Comparison of ENCODE assay signal across 7 mouse cellular contexts in the genomic region with DNA sequence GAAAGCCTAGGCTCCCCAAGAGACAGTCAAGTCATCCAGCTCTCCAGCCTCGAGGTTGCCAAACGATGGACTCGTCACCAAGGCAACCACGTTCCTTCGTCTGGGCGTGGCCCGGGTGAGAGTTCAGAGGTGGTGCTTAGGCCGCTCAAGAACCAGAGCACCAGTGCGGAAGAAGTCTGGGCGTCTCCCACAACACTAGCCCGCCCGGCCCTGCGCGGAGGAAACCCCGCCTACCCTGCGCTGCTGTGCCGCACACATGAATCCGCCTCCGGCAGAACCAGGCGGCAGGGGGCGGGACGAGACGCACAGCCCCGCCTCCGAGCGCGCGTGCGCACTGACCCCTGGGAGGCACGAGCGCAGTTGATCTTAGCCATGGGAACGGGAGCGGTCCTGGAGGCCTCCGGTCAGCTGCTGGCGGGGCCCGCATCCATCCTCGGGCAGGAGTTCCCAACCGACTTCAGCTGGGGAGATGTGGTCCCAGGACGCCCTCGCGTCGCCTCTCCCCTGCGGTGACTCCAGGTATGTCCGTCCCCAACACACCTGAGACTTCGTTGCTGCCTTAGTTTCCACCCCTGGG. TPM values are rescaled to one million over a fixed set of nuclear protein-coding genes. Genes with fewer than 3 reads are reported as not detected.
DNase-seq lines count a peak whose midpoint lies in the region; ATAC-seq and TF ChIP-seq lines count a peak whose summit lies in the region.

A gene (plus strand): TSS at position 363 of the 577 bp plus-strand sequence.

- H3K27ac ChIP-seq in embryonic facial prominence, embryonic 10.5 days (replicated peaks): peak within 1 kb of the TSS; percentile 87
- H3K27ac ChIP-seq in intestine, postnatal 0 days (ENCODE audit: low read depth, low read length): no peak within 1 kb of the TSS
- peak within 1 kb of the TSS; percentile 54 for H3K27ac ChIP-seq in midbrain, embryonic 12.5 days (replicated peaks)
- no peak within 1 kb of the TSS for H3K27ac ChIP-seq in small intestine, adult 2 months (ENCODE audit: insufficient read depth, low read depth, low read length)

- WGBS in embryonic facial prominence, embryonic 10.5 days: under 1% methylated on average over 45 of the region's 45 CpGs
- under 1% methylated on average over 45 of the region's 45 CpGs for WGBS in intestine, postnatal 0 days
- under 1% methylated on average over 45 of the region's 45 CpGs for WGBS in midbrain, embryonic 12.5 days
- WGBS in small intestine, adult 2 months: under 1% methylated on average over 45 of the region's 45 CpGs

- peak within 1 kb of the TSS; percentile 78 for H3K4me2 ChIP-seq in intestine, postnatal 0 days (replicated peaks; ENCODE audit: low read depth)
- peak within 1 kb of the TSS; percentile 65 for H3K4me2 ChIP-seq in midbrain, embryonic 12.5 days (replicated peaks)

- H3K9me3 ChIP-seq in embryonic facial prominence, embryonic 10.5 days: no peaks in the 10 kb centered on the region
- no peaks in the 10 kb centered on the region for H3K9me3 ChIP-seq in intestine, postnatal 0 days (ENCODE audit: control insufficient read depth)
- no peaks in the 10 kb centered on the region for H3K9me3 ChIP-seq in midbrain, embryonic 12.5 days

- H3K36me3 ChIP-seq in embryonic facial prominence, embryonic 10.5 days (replicated peaks): peaks cover 4% of the 10 kb centered on the region
- no peaks in the 10 kb centered on the region for H3K36me3 ChIP-seq in intestine, postnatal 0 days (ENCODE audit: control insufficient read depth, insufficient read depth)
- H3K36me3 ChIP-seq in midbrain, embryonic 12.5 days: no peaks in the 10 kb centered on the region
- H3K36me3 ChIP-seq in small intestine, adult 2 months (ENCODE audit: control insufficient read depth, insufficient read depth, low read length): no peaks in the 10 kb centered on the region

- peak within 1 kb of the TSS; percentile 43 for H3K9ac ChIP-seq in intestine, postnatal 0 days (ENCODE audit: low read depth, low read length)
- H3K9ac ChIP-seq in midbrain, embryonic 12.5 days (replicated peaks): peak within 1 kb of the TSS; percentile 61

- peak within 1 kb of the TSS; percentile 78 for H3K4me3 ChIP-seq in embryonic facial prominence, embryonic 10.5 days
- peak within 1 kb of the TSS; percentile 67 for H3K4me3 ChIP-seq in intestine, postnatal 0 days (ENCODE audit: low read depth, low read length)
- H3K4me3 ChIP-seq in midbrain, embryonic 12.5 days: peak within 1 kb of the TSS; percentile 64
- peak within 1 kb of the TSS; percentile 72 for H3K4me3 ChIP-seq in small intestine, adult 2 months (ENCODE audit: low read depth, low read length)

- no peak; the same call in 1 of the 2 replicates for TF ChIP-seq POLR2A in small intestine, adult 2 months (IDR thresholded peaks at IDR 0.05; ENCODE audit: low read depth, low read length)

- DNase-seq in adrenal gland, postnatal 10 days: peak; percentile 99
- DNase-seq in embryonic facial prominence, embryonic 10.5 days (ENCODE audit: low spot score): peak; percentile 100
- DNase-seq in gonadal fat pad, adult 2 months (ENCODE audit: low read depth): peak; percentile 86
- DNase-seq in left cerebral cortex, postnatal 4 days: peak; percentile 97

- peaks cover 9% of the 10 kb centered on the region; the same call in 1 of the 2 replicates for H3K4me1 ChIP-seq in embryonic facial prominence, embryonic 10.5 days
- H3K4me1 ChIP-seq in intestine, postnatal 0 days (replicated peaks; ENCODE audit: control insufficient read depth, insufficient read depth, low read length): no peaks in the 10 kb centered on the region
- peaks cover 8% of the 10 kb centered on the region; the same call in 1 of the 2 replicates for H3K4me1 ChIP-seq in midbrain, embryonic 12.5 days
- H3K4me1 ChIP-seq in small intestine, adult 2 months (ENCODE audit: control insufficient read depth, insufficient read depth, insufficient read length, low read length): no peaks in the 10 kb centered on the region

- peak; percentile 65 for TF ChIP-seq CTCF in intestine, postnatal 0 days (IDR thresholded peaks at IDR 0.05; ENCODE audit: low read depth)
- no peak for TF ChIP-seq CTCF in small intestine, adult 2 months (IDR thresholded peaks at IDR 0.05; ENCODE audit: extremely low read depth, insufficient read length, insufficient replicate concordance, low read depth, low read length)

- intact Hi-C loops in left cerebral cortex, postnatal 4 days (cut with DNase I): no loop called here

- peak; percentile 100 for ATAC-seq in intestine, postnatal 0 days
- ATAC-seq in midbrain, embryonic 12.5 days (ENCODE audit: low FRiP score, low read depth): peak; percentile 100

- H3K27me3 ChIP-seq in embryonic facial prominence, embryonic 10.5 days (replicated peaks; ENCODE audit: low read depth, poor library complexity, severe bottlenecking): no peaks in the 10 kb centered on the region
- H3K27me3 ChIP-seq in intestine, postnatal 0 days (replicated peaks; ENCODE audit: control insufficient read depth, insufficient read depth, low read length): no peaks in the 10 kb centered on the region
- H3K27me3 ChIP-seq in midbrain, embryonic 12.5 days: no peaks in the 10 kb centered on the region
- no peaks in the 10 kb centered on the region for H3K27me3 ChIP-seq in small intestine, adult 2 months (ENCODE audit: control insufficient read depth, insufficient read depth, low read length)

RNA-seq across cellular contexts. Expression of the gene that starts here (rescaled TPM):
- total RNA-seq in adrenal gland, postnatal 10 days (2021): 1 to 10 TPM; 5.5 to 5.8 TPM
- polyA plus RNA-seq in embryonic facial prominence, embryonic 10.5 days (2016; fragmentation: Nextera tagmentation; extraction: Ambion mirVana): 13.8 and 14.7 TPM in 2 replicates
- 5.1 and 5.3 TPM in 2 replicates for polyA plus RNA-seq in gonadal fat pad, adult 2 months (2012; rRNA removed)
- polyA plus RNA-seq in intestine, postnatal 0 days (2015; fragmentation: Nextera tagmentation; extraction: Ambion mirVana): 2.8 and 2.9 TPM in 2 replicates
- total RNA-seq in left cerebral cortex, postnatal 4 days (2021): 10 to 100 TPM; 28.5 to 31.8 TPM
- 17.6 and 18.6 TPM in 2 replicates for polyA plus RNA-seq in midbrain, embryonic 12.5 days (2016; fragmentation: Nextera tagmentation; extraction: Ambion mirVana)
- polyA plus RNA-seq in small intestine, adult 2 months (2012; rRNA removed): 0.43 and 0.51 TPM in 2 replicates

Comparison
In these comparisons a context has a peak if more than half of its experiments do, and no peak if none do; other contexts are left out.
1. RNA of the gene that starts here (total RNA-seq): 28.5 to 31.8 TPM in left cerebral cortex, postnatal 4 days; 5.5 to 5.8 TPM in adrenal gland, postnatal 10 days; every median in the first group is over 4 times any median in the second.
2. H3K27ac ChIP-seq: peak in embryonic facial prominence, embryonic 10.5 days (single experiment) and midbrain, embryonic 12.5 days (single experiment); none in intestine, postnatal 0 days (single experiment) and small intestine, adult 2 months (single experiment).
3. Peak in every context shown above with its lines, with median percentiles within 50 percentile points of each other: DNase-seq and H3K4me3 ChIP-seq.